Mouse (Mus musculus) thymus, postnatal 10 days (tissue): ENCODE measurements around the gene Dap.

Experiments used
- DNase-seq, 2 experiments: peaks; one replicate each; pipeline ENCODE4 v3.0.0; 2021; ENCODE audit warnings: low spot score in 2 of 2

Dap gene

GRCm38 (mm10) chr15:31264827-31265226 is 40.7 kb downstream of the Dap start:
- peak; percentile 48 to 64 for DNase-seq

DNA sequence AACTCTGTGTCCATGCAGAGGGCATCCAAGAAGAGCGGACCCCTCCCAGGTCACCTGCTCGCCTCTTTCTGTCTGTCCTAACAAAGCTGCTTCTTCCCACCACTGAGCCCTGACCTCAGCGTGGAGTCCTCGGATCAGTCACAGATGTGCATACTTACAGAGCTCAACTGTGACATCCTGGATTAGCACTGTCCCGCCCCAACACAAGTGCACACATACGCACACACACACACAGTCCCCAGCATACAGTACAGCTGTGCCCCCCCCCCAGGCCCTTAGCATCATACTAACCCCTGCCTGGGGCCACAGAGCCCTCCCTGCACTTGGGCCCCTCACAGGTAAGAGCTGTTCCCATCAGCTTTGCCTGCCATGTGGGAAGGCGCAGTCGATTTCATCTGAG is 41.3 kb downstream of the Dap start:
- no peak for DNase-seq

- DNase-seq = no peak
These were observed 41.7 kb downstream of the Dap start for GRCm38 (mm10) chr15:31265845-31266244.

DNA sequence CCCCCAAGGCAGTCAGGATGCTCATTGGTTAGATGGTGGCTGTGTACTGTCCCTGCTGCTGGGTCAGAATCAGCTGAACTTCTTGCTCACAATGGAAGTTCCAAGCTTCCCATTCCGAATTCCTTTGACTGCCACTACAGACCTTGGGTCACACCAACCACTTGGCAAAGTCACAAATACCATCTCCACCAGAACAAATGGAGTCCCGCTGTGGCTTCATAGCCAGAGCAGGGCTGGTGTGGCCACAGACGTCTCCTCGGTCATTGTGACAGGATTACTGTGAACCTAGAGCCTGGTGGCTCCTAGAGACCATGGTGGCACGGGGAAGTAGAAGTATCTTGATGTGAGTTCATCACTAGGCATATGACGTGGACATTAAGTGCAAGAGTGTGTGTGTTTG is 44.0 kb downstream of the Dap start:
- no peak for DNase-seq

DNA sequence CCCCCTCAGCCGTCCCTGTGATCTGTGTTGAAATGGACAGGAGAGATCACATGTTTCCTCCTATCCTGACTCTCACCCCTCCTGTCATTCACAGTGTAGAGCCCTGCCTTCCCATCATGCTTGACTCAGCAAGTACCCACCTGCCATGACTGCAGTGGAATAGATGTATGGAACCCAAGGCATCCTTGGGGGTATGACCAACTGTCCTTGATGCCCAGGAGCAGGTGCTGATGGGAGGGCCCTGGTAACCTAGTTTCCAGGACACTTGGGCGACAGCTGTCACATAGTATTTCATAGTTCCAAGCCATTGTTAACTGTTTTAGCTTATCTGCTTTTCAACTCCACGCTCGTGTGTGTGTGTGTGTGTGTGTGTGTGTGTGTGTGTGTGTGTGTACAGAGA is 45.4 kb downstream of the Dap start:
- DNase-seq = no peak

DNA sequence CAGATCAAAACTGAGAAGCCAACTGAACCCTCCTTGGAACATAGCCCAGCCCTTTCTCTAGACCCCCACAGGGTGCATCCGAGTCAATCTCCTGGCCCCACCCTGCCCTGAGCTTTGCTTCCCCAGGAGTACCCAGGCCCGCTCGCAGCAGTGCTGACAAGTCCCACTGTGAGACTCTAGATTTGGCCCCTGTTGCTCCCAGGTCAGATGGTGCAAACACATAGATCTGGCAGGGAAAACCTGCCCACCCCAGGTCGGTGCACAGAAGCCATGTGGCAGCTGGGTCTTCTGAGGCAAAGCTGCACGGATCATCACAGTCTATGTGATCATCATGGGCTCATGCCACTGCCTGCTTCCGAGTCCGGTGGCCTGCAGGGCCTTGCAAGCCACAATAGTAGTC is 48.6 kb downstream of the Dap start:
- no peak for DNase-seq

GRCm38 (mm10) chr15:31273509-31273908 is 49.4 kb downstream of the Dap start:
- DNase-seq = no peak

- no peak for DNase-seq
These were observed 54.0 kb downstream of the Dap start for GRCm38 (mm10) chr15:31278090-31278489.

- DNase-seq = no peak
These were observed 55.0 kb downstream of the Dap start for GRCm38 (mm10) chr15:31279120-31279519.

GRCm38 (mm10) chr15:31279577-31280004 is 55.5 kb downstream of the Dap start:
- no peak for DNase-seq

GRCm38 (mm10) chr15:31280059-31280458 is 55.9 kb downstream of the Dap start:
- no peak for DNase-seq

DNA sequence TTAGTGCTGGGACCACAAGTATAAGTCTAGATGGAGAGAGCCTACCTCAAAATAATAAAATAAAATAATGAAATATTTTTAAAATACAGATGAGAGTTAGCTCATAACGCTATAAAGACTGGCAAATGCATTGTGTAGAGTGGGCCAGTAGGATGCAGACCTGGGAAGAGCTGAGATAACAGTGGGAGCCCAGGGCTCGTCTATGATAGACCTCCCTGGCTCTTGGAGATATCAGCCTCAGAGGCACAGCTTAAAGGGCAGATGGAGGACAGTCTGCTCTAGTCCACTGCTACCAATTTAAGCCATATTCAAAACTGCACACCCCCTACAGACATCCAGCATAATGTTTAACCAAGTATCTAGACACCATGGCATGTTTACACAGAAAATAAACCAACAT is 56.6 kb downstream of the Dap start:
- no peak for DNase-seq

DNA sequence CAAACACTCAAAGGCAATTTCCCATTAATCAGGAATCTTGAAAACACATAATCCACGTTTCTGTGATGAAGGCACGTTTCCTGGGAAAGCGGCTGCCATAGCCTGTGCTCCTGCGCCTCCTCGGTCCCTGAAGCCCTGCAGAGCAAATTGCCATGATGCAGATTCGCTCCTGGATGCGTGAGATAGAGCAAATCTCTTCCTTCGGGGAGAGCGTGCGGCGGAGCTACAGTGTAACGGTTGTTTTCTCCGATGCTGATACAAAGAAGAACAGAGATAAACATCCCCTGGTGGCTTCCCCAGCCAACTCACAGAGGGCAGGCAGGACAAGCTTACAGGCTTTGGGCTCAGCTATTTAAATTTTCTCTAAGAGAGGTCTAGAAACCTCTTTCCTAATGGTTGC is 57.7 kb downstream of the Dap start:
- DNase-seq = no peak

DNA sequence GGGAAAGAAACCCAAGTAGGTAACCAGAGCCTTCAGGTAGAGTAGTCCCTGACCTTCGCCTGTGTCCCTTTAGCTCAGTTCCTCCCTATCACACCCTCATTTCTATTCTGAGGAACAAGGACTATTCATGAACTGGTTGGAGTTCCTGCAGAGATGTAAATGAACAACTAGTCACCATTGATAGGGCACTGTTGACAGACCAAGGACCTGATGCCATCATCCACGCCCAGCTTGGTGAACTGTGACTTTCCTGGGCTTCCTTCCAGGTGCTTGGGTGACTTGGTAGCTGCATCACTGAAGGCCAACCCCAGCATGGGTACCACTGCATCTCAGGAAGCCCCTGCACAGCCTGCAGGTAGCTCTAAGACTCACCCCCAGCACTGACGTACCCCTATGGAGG is 58.2 kb downstream of the Dap start:
- DNase-seq = no peak

GRCm38 (mm10) chr15:31284142-31284541 is 60.0 kb downstream of the Dap start:
- DNase-seq = no peak

DNA sequence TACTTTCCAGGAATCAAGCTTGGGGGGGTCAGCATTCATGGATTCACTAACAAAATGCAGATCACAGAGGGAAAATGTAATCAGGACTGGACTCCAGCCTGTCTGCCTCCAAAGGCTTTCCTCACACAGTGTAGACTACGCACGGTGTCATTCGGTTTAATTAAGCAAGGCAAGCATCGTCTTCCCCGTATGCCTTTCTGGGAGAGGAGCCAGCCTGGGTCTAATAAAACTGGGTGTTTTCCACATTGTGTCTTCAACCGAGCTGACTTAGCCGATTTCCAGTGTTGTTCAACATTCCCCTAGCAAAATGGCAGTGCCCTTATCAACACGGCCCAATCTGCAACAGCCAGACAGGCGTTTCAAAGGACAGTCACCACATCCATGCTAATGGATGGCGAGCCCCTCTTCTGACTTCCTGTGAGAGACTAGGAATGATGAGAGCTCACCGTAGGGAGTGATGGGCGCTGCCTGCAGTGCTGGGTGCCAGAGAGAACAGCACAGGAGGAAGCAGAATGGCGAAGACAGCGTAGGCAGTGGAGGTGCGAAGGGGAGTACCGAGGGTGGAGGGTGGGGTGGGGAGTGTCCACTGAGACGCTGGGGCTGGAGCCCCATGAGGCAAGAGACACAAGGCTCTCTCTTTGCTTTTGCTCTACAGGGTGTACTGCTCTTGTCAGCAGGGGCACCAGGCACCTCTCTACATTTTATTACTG is 61.0 kb downstream of the Dap start:
- no peak for DNase-seq

DNA sequence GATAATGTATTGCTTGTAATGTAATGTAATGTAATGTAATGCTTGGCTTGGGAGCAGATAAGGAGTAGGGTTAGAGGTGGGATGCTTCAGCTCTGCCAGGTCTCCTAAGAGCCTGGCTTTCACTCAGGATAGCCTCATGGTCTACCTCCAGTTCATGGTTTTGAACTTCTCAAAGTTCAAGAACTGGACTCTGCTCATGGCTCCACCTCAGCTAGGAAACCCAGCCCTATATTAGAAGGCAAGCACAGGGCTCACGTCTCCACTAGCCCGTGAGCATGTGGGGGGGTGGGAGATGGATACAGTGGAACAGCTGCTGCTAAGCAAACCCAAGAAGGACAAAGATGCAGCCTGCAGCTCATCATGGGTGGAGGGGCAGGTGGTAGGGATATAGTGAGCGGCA is 61.6 kb downstream of the Dap start:
- DNase-seq = no peak

- no peak for DNase-seq
These were observed 68.5 kb downstream of the Dap start for GRCm38 (mm10) chr15:31292627-31293026.

DNA sequence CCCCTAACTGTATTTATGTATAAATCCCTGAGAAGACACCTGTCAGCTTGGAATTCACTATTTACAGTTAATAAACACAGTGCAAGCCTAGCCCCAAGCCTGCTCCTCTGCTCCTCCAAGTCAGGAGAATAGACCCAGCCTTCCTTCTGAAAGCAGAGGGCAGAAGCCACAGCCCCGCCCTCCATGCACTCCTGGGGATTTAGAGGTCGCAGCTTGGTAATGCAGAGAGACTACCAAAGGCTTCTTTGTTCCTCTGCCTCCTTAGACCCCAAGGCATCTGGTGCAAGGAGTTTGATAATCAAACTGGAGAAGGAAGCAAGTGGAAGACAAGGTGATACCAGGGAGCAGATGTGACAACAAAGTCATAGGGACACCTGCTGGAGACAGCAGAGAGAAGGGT is 70.2 kb downstream of the Dap start:
- DNase-seq = no peak

DNA sequence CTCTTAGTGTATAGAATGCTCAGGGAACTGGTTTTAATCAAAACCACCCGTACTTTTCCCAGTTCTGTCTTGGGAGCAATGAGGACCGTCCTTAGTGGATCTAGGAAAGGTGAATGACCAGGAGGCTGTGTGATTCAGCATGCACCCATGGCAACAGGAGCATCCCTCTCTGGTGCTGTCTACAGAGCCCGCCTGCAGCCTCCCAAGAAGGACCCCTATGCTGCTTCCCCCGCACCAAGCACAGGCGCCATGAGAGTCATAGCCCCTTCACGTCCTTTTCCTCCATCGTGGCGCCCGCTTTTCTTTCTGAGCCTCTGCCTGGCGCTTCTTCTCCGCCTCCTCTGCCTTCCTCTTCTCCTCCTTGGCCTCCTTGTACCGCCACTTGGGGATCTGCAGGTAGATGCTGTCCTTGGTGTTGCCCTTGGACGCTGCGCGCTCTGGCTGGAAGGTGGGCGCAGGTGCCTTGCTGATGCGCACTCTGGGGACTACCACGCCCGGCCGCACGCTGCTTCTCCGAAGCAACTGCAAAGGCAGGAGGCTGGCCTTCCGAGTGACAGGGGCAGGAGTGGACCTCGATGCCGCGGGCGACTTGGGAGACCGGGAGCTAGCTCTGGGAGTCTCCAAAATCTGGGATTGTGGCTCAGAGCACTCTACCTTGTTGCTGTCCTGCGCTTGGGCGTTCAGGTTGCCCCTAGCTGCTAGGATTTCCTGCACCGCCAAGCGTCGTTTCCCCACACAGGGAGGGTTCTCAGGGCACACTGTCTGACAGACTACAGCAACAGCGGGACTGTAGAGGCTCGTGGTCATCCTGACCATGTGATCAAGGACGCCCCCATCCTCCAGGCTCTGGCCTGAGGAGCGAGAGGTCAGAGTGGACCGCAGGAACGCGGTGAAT is 73.0 kb downstream of the Dap start:
- DNase-seq = no peak

DNA sequence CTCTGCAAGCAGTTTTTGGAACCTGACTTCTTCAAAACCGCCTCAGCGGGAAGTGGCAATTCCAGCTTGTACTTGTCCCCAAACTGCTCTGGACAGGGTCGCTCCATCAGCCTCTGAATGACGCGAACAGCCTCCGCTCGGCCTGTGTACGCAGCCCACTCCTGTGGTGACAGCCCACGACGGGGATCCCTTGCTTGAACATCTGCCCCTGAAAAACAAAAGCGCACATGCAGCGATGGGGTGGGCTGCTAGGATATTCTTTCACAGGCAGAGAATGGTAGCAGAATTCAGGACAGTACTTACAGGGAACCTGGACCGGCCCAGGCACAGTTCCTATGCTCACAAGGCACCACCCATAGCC is 73.6 kb downstream of the Dap start:
- no peak for DNase-seq

- no peak for DNase-seq
These were observed 75.3 kb downstream of the Dap start for GRCm38 (mm10) chr15:31299258-31299917.
